Mouse (Mus musculus) heart, adult 8-10 months (tissue): ENCODE results near the gene Ankrd12. TPM values are rescaled to one million over a fixed set of nuclear protein-coding genes. Genes with fewer than 3 reads are reported as not detected.
"Not testable (repeated sequence)": the region's sequence is repeated elsewhere in the genome, so short reads cannot be mapped to it uniquely, and the experiment has no call there.

ENCODE experiments used
- DNase-seq: peaks from one replicate; pipeline ENCODE4 v3.0.0; 2022; ENCODE audit warnings: low spot score
- total RNA-seq, 4 experiments: library from RNA; stranded (reverse); gene quantifications; 2 replicates each; pipeline ENCODE4 v1.2.4; 2022

The Ankrd12 gene
- total RNA-seq, 4 experiments from 2014 or later, result 20.7 to 29.5 (median 24.1) TPM

DNA sequence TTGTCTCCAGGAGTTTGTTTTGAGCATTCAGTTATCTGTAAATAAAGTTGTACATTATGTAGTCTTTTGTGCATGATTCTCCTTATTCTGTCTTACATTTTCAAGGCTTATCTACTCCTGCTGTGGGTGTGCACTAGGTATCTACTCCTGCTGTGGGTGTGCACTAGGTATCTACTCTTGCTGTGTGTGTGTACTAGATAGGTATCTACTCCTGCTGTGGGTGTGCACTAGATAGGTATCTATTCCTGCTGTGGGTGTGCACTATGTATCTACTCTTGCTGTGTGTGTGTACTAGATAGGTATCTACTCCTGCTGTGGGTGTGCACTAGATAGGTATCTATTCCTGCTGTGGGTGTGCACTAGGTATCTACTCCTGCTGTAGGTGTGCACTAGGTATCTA lies 100.2 kb downstream of the Ankrd12 start:
- DNase-seq, result not testable (repeated sequence)

DNA sequence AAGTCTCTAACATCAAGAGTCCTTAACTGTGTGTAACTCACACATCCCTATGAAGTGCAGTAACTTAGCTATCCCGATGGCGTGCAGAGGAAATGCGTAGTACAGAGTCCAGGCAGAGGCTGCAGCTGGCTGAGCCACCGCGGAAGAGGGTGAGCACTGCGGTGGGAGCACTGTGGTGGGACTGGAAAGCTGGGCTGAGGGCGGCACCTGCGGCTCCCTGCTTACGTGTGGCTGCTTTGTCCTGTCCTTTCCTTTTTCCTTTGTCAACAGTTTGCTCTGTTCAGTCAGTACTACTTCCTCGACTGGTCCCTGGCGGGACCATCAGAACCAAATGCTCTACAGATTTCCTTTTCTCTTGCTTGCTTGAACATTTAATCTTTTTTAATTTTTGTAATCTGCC lies 109.1 kb downstream of the Ankrd12 start:
- no peak for DNase-seq

DNA sequence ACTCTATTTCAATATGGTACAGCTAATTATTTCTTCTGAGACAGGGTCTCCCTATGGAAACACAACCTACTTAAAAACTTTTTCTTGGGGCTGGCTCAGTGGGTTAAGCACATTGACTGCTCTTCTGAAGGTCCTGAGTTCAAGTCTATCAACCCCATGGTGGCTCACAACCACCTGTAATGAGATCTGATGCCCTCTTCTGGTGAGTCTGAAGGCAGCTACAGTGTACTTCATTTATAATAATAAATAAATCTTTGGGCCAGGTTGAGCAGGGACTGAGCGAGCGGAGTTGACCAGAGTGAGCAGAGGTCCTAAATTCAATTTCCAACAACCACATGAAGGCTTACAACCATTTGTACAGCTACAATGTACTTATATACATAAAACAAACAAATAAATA lies 114.6 kb downstream of the Ankrd12 start:
- DNase-seq, result no peak

DNA sequence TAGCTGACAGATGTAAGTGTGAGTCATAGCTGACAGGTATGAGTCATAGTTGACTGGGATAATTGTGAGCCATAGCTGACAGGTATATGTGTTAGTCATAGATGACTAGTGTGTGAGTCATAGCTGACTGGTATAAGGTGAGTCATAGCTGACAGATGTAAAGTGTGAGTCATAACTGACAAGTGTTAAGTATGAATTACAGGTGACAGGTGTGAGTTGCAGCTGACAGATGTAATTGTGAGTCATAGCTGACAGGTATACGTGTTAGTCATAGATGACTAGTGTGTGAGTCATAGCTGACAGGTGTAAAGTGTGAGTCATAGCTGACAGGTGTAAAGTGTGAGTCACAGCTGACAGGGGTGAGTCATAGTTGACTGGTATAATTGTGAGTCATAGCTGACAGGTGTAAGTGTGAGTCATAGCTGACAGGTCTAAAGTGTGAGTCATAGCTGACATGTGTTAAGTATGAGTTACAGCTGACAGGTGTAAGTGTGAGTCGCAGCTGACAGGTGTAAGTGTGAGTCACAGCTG lies 115.2 kb downstream of the Ankrd12 start:
- DNase-seq, result no peak

DNA sequence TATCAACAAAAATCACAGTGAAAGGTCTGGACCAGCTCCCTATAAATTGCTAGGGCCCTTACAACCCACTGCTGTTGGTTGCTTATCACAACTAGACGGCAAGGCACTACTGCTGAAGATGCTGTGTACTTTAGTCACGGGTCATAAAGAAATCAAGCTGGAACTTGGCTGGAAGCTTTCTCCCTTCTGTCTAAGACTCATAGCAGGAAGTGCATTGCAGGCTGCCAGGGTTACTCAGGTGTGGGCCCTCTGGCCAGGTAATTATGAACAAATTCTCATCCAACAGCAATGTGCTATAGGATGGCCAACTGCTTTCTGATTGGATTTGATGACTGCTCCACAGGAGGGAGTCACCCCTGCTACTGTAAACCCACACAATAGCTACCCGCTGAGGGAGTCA lies 117.9 kb downstream of the Ankrd12 start:
- no peak for DNase-seq

DNA sequence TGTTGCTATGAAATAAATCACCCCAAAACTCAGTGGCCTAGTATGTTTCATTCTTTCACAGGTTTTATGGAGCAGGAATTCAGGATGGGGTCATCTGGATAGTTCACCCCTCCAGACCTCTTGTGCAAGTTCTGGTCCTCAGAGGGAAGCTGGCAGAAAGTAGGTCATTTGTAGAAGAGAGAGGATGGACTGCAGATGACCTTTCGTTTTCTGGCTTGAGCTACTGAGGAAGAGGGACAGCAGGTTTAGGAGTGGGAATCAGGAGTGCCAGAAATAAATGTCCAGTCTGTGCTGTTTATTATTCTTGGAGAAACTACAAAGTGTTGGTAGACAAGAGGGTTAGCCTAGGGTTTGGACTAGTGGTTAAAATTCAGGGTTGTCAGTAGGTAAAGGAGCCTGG lies 118.5 kb downstream of the Ankrd12 start:
- DNase-seq, result no peak

DNA sequence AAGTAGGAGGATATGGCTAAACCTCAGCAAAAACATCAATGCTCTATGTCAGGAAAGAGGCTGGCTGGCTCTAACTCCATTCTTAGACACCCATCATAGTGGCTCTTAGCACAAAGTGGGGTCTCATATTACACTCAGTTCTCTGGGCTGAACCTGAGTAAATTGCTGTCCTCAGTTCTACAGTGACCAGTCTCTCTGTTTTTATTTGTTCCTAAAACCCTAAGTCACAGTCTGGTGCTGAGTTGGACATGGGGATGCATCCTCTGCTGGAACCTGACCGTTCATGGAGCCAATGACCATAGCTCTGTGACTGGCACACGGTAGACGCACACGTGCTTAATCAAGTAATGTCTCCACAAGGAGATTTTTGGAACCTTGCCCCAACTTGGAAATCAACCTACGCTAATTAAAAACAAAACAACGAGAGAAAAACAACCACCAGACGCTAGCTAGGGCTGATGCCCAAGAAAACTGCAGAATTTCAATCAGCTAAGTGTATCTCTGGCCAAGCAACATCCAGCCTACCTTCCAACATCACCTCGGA lies 119.0 kb downstream of the Ankrd12 start:
- no peak for DNase-seq

DNA sequence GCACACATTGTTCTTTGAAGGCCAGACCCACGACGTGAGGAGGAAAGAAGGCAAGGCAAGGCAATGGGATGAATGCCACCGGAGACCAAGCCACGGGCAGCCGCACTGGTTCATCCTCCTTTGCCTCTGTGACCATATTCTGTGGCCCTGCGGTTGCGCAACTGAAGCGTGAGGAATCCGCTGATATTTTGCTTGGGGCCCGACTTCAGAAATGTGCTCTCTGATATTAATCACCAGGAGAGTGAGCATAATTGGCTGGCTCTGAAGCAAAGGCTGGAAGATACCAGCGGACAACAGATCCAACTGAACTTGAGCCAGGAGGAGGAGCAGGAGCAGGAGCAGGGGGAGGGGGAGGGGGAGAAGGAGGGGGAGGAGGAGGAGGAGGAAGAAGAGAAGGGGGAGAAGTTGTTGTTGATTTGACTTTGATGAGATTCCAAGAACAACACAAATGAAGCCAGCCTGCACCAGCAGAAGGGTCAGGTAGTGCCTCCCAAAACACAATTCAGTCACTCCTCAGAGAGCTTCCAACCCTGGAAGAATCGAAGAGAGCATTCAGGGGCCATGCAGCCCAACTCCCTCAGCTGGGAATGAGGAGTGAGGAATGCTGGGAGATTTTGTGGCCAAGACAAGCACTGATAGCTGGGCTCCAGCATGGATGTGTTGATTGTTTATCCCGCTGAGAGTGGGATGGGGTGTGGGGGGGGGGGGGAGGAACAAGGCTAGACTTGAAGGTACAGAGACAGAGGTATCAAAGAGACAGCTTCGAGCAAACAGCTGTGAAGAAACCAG lies 119.7 kb downstream of the Ankrd12 start:
- DNase-seq, result peak; percentile 47

DNA sequence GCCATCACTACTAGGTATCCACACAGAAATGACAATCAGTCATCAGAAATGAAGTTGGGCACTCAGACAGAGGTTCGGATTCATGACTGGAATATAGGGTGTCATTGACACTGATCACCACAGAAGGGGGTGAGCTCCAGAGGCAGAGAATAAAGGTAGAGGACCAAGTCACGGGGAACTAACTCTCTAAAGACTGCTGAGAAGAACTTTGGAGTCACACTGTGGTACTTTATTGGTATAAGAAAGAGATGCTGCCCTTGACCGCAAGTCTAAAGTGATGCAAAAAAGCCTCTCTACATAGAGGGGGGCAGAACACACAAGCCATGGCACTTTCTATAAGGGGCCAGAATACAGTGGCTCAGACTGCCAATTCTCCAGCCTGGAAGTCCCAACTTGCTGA lies 120.7 kb downstream of the Ankrd12 start:
- no peak for DNase-seq

DNA sequence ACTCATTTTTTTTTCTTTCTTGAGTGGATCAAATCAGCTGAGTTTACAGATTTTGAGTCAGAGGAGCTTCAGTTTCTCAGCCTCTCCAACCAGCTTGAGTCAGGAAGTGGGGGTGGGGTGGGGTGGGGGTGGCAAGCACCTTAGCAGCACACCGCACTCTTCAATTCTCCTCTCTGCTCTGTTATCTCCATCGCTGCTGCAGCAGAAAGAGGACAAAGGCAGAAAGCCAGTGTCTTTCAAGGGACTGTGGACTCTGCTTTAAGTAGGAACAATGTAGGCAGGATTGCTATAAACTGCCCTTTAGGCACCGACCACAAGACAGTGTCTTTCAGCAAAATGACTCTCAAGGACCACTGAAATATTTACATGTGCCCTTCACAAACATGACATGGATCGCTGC lies 122.9 kb downstream of the Ankrd12 start:
- DNase-seq, result no peak

DNA sequence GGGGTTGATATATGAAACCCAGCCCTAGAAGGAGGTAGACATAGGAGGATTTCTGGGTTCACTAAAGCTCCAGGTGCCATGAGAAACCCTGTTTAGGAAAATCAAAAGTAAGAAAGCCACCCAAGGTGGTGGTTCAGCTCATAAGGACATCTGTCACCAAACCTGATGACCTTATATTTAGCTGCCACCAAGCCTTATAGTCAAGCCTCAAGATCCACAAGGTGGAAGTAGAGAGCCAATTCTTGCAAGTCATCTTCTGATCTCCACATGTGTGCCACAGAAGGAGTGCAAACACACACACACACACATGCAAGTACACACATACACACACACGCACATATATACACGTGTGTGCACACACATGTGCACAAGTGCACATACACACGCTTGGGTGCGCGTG lies 124.8 kb downstream of the Ankrd12 start:
- no peak for DNase-seq

DNA sequence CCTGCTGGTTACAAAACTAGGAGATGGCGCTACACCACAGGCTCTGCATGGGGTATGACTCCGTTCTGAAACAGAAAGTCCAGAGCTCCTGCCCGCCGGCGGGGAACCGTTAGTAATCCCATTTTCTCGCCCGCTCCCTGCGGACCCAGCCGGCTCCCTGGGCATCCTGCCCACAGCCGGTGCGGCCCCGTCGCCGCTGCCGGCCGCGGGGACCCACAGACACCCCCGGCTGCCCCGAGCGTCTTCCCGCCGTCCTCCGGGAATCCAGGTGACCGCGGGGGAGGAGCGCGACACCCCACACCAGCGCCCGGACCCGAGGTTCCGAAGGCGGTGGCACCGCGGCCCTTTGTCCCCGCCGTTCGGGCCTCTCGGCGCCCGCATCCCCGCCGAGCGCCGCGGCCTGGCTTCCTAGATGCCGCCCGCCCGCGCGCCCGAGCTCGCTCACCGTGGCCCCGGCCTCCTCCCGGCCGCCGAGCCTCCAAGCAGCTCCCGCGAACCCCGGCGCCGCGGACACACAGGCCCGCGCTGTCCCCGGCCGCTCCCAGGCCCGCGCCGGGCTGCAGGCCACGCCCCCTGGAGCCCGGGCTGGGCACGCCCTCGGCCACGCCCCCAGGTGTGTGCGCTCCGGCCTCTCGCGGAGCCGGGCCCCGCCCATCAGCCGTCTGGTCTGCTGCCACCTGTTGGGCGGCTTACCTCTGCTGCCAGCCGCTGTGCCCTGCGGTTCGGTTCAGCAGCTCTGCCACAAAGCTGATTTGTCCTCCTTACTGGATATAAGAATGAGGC lies 126.1 kb downstream of the Ankrd12 start, which contains the start of gene Twsg1:
Gene Twsg1, minus strand, starts transcription at position 605 of the 783 bp plus-strand sequence.
- DNase-seq, result peak; percentile 88

DNA sequence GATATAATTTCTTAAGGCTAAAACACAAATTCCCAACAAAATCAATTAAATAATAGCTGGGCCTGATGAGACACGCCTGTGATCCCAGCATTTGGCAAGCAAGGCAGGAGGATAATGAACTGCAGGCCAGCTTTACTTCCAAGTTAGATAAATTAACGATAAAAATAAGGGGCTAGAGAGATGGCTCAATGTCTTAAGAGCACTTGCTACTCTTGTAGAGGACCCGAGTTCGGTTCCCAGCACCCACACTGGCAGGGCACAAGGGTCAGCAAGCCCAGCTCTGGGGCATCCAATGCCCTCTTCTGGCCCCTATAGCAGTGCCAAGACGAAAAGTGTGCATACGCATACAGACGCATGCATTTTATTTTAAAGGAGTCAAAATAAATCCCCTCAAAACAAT lies 126.7 kb downstream of the Ankrd12 start:
- DNase-seq, result no peak

DNA sequence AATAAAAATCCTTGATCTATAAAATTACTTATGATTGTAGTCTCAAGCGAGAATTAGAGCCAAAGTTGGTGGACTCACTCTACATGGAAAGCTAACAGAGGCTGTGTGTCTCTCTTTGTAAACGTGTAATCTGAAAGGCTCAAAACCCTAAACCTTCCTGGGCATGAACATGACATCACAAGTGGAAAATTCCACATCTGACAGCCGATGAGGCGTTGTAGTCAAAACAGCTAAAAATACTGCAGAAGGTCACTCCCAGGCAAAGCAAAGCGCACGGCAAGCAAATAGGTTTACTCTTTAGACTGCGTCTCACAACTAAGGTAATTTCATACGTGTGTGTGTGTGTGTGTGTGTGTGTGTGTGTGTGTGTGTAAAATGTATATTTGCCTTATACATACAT lies 129.6 kb downstream of the Ankrd12 start:
- DNase-seq, result peak; percentile 50

DNA sequence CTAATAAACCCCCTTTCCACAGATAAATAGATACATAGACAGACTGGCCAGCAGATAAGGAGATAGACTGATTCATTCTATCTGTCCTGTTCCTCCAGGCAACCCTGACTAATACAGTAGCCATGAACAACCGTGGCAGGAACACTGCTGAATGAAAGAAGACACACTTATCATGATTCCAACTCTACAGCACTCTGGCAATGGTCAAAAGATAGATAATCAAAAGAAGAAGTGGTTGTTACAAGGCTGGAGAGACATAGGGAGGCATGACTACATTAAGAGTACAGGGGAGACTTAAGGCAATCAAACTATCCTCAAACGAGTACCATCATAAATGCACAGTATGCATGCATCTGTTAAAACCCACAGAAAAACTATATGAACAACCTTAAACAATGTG lies 131.5 kb downstream of the Ankrd12 start:
- no peak for DNase-seq

DNA sequence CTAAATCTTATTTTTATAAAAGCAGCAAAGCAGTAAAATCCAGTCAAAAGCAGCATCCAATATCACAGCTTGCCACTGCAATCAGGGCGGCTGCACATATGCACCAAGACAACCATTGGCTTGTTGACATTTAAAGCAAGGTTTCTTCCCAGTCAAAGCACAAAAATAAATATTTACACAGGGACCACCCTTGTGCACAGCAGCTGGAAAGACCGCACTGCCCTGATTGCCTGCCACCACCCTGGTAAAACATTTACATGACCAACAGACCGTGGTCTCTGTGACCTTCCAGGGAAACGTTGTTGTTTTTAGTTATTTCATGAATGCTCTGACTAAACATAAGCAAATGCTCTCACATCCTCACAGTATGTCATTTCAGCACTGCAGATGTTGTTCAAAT lies 134.5 kb downstream of the Ankrd12 start:
- DNase-seq, result no peak

DNA sequence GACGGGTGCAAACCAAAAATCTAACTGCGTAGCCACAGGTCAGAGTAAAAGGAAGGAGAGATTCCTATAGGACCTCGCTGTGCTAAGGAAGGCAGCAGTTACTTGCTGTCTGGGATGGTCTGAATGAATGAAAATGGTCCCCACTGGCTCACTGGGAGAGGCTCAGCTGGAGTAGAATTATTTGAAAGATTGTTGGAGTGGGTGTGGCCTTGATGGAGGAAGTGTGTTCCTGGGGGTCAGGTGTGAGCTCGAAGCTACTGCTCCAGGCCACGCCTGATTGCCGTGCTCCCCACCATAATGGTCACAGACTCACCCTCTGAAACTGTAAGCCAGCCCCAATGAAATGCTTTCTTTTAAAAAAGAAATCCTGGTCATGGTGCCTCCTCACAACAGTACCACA lies 135.6 kb downstream of the Ankrd12 start:
- no peak for DNase-seq

DNA sequence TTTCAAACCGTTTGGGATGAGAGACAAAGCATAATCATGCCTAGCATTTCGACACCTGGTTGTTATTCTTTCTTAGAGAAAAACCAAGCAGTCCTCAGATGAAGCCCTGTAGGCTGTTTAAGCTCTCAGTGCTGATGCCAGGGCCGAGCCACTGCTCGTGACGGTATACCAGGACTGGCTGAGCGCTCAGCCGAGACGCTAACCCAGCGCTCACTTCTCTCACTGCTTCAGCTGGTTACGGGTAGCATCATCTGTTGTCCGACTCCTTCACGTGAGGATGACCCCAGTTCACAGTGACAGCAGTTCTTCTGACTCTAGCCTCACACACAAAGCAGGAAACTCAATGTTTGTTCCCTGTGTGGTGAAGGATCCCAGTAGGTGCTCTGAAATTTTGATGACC lies 136.7 kb downstream of the Ankrd12 start:
- no peak for DNase-seq

DNA sequence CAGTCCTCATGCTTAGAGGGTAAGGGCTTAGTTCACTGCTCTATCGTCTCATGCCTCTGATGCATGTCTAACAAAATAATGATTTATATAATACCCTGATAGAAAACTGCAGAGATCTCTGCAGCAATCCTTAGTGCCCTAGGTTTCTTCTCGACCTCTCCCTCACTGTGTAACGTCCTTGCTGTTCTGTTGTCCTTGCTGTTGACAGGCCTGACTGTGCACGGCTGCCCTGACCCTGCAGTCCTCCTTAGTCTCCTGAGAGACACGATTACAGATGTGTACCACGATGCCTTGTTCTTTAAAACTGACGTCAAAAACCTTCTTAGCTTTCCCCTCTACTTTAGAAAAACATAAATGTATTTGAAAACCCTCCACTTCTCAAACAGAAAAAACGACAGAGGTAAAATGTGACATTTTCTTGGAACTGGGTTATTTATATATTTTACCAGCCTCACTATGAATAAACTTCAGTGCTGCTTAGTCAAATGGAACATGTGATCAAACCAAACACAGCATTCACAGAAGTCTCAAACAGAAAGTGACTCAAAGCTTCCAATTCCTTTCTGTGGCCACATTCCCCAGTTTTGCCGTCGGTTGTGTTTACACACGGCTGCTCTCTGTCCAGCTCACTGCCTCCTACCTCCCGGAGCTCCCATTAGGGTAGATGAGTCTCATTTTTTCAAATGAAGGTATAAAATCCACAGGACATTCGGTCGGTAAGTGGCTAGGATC lies 137.3 kb downstream of the Ankrd12 start:
- no peak for DNase-seq

DNA sequence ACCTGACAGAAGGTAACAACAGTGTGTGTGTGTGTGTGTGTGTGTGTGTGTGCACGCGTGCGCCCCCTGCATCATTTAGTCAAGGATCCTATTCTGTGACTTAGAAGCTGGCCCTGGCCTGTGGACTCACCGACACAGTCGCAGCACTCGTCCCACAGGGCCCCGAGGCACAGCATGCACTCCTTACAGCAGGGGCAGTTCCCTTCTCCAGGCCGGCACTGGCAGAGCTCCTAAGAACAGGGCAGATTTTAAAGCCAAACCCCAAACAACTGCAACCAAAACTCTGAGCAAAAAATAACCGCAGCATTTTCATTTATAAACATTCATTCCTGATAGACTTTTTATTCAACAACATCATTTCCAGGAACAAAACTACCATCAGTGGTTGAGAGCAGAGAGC lies 139.2 kb downstream of the Ankrd12 start:
- DNase-seq, result no peak

DNA sequence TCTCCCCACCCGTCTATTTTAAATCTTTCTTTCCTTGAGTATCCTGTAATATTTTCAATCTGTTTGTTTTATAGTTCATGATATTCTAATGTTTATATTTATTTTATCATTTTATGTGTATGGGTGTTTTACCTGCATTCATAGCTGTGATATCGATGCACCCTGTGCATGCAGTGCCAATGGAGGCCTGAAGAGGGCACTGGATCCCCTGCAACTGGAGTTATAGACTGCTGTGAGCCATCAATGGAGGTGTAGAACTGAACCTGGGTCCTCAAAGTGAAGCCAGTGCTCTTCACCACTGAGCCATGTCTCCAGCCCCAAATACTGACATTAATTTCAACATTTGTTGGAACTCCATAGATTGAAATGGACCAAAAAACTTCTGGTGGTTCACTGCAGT lies 143.1 kb downstream of the Ankrd12 start:
- DNase-seq, result no peak

DNA sequence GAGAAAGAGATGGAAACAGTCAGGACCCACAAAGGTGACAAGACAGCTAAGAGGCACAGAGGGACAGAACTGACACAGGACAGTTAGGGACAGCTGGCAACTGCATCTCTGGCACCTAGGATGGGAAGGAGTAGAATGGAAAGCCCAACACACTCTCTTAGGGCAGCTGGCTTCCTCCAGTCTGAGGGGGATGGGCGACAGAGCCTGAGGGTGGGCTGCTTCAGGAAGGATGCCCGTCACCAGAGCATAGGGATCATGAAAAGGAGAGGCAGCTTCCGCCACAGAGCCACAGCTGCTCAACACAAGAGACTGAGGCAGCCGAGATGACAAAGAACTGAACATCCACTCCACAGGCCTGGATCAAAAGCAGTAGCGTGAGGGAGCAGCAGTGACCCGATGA lies 145.4 kb downstream of the Ankrd12 start:
- DNase-seq, result no peak
